Mouse (Mus musculus) layer of hippocampus, postnatal 14 days (tissue): Measurements from ENCODE around the gene Nek2. TPM values are rescaled to one million over a fixed set of nuclear protein-coding genes. Genes with fewer than 3 reads are reported as not detected.

Experiments used
- DNase-seq, 2 experiments: peaks; one replicate each; pipeline ENCODE4 v3.0.0; 2021 to 2022; ENCODE audit warnings: low spot score in 2 of 2, mixed read lengths in 1 of 2
- total RNA-seq, 2 experiments: library from RNA; stranded (reverse); gene quantifications; 2 replicates each; pipeline ENCODE4 v1.2.3; 2021

The Nek2 gene
- total RNA-seq, 2 experiments from 2014 or later = 1.6 to 2.9 TPM

- no peak for DNase-seq
These were observed 8.1 kb upstream of the Nek2 start for GRCm38 (mm10) chr1:191812949-191813691.

DNA sequence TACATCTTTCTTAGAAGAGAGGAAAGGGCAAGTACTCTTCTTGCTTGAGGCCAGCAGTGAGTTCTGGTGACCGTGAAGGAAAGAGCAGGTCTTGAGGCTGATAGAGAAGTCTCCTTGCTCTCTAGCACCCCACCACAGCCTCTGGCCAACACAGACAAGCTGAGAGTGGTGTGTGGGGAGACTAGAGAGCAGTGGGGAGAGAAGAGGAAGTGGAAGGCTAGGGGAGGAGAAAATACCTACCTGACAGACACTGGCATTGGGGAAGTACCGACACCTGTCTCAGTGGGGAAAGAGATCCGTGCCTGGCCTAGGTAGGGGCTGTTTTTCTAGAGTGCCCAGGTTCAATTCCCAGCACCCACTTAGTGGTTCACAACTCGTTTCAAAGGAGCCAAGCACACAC lies 7.0 kb upstream of the Nek2 start:
- no peak for DNase-seq

DNA sequence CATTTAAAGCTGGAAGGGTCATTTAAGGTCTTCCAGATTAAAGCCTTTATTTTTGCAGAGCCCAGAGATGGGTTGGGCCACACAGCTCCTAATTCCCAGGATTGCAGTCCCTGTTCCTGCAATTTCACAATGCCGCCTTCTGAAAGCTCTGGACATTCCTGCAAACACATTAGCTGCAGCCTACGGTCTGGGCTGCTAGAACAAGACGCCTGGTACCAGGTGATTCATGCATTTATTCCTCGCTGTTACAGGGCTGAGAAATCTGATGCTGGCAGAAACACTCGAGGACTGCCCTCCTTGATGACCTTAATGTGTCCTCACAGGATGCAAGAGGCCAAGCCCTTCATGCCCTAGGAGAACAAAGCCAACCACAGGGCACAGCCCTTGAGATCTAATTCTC lies 6.3 kb upstream of the Nek2 start:
- DNase-seq = no peak

- DNase-seq = no peak
These were observed 4.6 kb upstream of the Nek2 start for GRCm38 (mm10) chr1:191816596-191816995.

GRCm38 (mm10) chr1:191817418-191818144 lies 3.7 kb upstream of the Nek2 start:
- peak; percentile 82 to 88 for DNase-seq

- DNase-seq = no peak
These were observed 3.1 kb upstream of the Nek2 start for GRCm38 (mm10) chr1:191818145-191818631.

DNA sequence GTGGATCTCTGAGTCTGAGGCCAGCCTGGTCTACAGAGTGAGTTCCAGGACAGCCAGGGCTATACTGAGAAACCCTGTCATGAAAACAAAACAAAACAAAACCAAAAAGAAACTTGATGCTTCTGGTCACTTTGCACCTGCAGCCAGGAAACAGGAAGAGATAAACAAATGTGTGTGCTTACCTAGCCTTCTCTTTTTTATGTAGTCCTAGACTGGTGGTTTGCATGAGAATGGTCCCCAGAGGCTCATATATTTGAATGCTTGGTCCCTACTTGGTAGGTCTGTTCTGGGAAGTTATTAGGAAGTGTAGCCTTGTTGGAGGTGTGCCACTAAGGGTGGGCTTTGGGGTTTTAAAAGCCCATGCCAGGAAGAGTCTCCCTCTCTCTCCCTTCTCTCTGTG lies 2.2 kb upstream of the Nek2 start:
- DNase-seq = no peak

DNA sequence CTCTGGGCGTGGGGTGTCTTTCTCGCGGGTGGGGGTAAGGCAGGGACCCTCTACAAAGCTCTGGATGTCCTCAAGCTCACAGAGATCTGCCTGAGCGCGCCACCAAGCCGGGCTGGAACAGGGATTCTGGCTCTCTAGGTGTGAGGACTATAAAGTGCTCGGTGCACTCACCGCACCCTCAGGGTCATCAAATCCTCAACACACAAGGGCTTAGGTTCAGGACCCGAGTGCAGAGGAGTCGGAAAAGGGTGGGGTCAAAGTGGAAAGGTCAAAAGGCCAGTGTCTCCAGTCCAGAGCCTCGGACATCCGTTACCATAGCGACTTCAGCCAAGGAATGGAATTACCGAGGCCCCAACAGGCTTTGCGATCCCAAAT lies 306 bp upstream of the Nek2 start:
- DNase-seq = no peak

GRCm38 (mm10) chr1:191829124-191829523 lies 7.9 kb downstream of the Nek2 start:
- DNase-seq = no peak

DNA sequence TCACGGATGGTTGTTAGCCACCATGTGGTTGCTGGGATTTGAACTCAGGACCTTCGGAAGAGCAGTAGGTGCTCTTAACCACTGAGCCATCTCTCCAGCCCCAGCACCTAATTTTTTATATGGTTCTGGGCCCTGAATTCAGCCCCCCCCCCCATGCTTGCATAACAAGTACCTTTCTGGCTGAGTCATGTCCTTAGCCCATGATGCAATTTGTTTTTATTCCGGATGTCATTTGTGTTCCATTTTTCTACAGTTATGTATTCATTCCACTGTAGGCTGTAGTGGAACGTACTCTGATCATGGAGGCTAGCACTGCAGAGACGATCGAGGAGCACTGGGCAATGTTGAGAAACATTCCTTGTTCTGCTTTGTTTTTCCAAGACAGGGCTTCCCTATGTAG lies 12.2 kb downstream of the Nek2 start:
- no peak for DNase-seq

- peak; percentile 56 to 61 for DNase-seq
These were observed 13.6 kb downstream of the Nek2 start for GRCm38 (mm10) chr1:191834825-191835224.

- no peak for DNase-seq
These were observed 15.2 kb downstream of the Nek2 start for GRCm38 (mm10) chr1:191836318-191836985.

DNA sequence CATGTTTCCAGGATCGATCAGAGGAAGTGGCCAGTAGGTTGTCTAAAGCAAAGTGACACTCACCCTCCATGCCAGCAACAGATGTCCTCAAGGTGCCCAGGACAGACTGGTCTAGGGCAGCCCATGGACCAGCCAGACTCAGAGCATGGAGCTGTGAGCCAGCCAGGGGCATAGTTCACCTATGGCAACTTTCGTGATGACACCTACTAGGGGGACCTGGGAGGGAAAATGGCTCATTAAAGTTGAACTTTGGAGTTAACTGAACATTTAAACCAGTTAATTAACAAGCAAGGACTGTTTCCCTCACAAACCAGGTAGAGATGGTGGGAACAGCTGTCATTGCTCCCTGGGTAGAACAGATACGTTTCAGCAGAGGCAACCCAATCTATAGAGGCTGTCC lies 16.4 kb downstream of the Nek2 start:
- DNase-seq = no peak

- DNase-seq = no peak
These were observed 17.9 kb downstream of the Nek2 start for GRCm38 (mm10) chr1:191838994-191839741.

DNA sequence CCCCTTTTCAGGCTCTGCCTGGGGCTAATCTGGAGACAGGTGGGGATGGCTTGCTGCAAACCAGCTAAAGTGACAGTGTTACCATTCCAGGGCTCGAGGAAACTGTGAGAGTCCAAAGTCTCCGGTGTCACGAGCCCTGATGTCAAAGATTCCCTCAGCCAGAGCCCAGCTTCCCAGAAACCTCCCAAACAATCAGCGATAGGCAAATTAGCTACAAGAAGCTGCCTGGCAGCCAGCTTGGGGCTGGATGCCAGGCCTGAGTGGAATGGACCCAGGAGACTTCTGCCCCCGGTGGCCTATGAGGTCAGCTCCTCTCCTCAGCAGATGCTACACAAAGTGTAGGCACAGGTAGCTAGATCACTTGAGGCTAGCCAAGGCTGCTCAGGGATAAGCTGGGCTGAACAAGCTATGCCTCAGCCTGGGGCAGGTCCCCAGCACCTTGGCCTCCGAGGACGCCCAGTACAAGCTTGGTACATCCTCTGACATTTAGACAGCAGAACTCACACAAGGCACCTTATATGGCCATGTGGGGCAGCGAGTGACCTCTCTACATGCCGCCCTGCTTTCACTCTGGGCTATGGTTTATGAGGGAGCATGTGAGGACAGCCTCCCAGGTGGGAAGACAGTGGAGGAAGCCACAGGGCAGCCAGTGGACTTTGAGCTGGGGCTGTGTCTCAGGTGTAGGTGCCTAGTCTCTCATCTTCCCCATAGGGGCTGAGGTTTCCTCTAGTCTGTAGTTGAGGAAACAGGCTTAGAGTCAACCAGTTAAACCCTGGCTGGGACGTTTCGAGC lies 19.7 kb downstream of the Nek2 start:
- DNase-seq = no peak

GRCm38 (mm10) chr1:191842247-191842646 lies 21.0 kb downstream of the Nek2 start:
- DNase-seq = no peak

GRCm38 (mm10) chr1:191846667-191847066 lies 25.4 kb downstream of the Nek2 start:
- no peak for DNase-seq

DNA sequence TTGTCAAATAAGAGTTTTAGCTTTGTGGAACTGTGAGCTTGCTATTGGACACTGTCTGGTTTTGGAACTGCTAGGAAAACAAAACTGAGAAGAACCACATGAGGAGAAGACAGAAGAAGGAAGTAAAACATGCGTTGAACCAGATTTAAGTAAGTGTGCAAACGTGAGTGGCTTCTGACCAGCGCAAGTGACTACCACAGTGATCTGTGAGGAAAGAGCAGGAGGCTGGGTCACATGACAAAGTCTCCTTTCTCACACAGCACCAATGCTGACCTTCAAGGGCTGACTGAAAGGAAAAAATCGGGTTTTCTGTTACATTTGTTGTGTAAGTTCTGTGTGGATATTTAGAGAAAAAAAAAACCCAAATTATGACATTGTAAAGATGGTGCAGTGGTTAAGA lies 28.3 kb downstream of the Nek2 start:
- DNase-seq = no peak

DNA sequence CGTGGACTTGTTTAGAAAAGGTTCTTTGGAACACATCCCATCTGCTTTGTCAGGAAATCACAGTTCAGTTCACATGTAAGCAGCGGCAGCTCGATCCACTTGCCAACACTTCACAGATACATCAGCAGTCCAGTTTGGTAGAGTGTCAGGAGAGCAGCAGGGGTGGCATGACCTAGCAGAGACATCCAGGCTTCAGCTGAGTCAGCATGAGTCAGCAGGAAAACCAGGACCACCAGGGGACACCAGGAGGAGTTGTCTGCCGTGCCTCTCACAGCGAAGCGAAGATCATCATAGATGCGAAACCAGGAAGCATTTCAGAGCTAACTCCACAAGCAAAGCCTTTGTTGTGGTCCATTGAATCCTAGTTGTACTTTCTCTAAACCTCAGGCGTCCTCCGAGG lies 32.2 kb downstream of the Nek2 start:
- DNase-seq = no peak

GRCm38 (mm10) chr1:191854716-191855115 lies 33.5 kb downstream of the Nek2 start:
- DNase-seq = peak in 1 of 2 experiments; percentile 15
